Mouse (Mus musculus) erythroblast, embryonic 14.5 days (primary cell): ENCODE measurements around the gene Jmjd6.

ENCODE experiments used
- GATA1 ChIP-seq: IDR thresholded peaks from 2 replicates; pipeline ENCODE4 v1.6.1; 2012; ENCODE audit warnings: low read length, inconsistent platforms, mixed read lengths
- TAL1 ChIP-seq: IDR thresholded peaks from 3 replicates; pipeline ENCODE4 v1.6.1; 2012; ENCODE audit warnings: low read length, inconsistent platforms, mixed read lengths

DNA sequence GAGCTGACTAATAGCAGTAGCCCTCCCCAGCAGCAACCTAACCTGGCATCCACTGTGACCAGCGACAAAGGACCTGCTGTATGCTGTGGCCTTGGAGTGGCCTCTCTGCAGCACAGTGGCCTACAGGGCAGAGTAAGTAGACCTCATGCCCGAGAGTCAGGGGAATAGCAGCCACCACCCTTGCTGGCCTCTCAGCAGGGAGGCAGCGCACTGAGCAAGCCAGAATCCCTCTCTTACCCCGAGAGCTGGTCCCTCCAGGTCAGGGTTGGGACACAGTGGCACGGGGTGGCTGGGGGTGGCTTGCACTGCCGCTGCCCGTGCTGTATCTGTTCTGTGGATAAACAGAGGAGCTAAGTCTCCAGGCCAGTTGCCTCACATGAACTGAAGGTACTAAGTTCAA lies 3.6 kb downstream of the Jmjd6 start:
- TF ChIP-seq GATA1, result no peak
- TF ChIP-seq TAL1, result no peak
